ENCODE assay signal across 10 mouse cellular contexts in genomic region chr4:41774506-41774905, GRCm38 (mm10). TPM values are rescaled to one million over a fixed set of nuclear protein-coding genes. Genes with fewer than 3 reads are reported as not detected.
DNase-seq lines count a peak whose midpoint lies in the region; ATAC-seq and TF ChIP-seq lines count a peak whose summit lies in the region.
"Not testable (repeated sequence)": the region's sequence is repeated elsewhere in the genome, so short reads cannot be mapped to it uniquely, and the experiment has no call there.
"Had no signal": no experiment of that assay in that cellular context is flagged by ENCODE, and none has a peak within 500 bp of the region (broad histone marks: within the 10 kb centered on the region; RNA-seq: fewer than 3 reads in every experiment).

No protein-coding gene starts in this region.

- peak; percentile 54 for DNase-seq in intestine, embryonic 14.5 days (ENCODE audit: low spot score)
- DNase-seq in limb, embryonic 11.5 days (ENCODE audit: low spot score); liver, postnatal 0 days; midbrain, postnatal 0 days (ENCODE audit: low spot score): not testable (repeated sequence)

- not testable (repeated sequence) for ATAC-seq in forebrain, embryonic 13.5 days; heart, embryonic 15.5 days (replicated peaks; ENCODE audit: insufficient number of reproducible peaks, insufficient read depth, low FRiP score, low read depth); intestine, embryonic 14.5 days (replicated peaks; ENCODE audit: low FRiP score, low TSS enrichment, low read depth); limb, embryonic 11.5 days (ENCODE audit: insufficient number of reproducible peaks, low FRiP score, low TSS enrichment, low read depth); liver, postnatal 0 days; midbrain, postnatal 0 days (ENCODE audit: low FRiP score)

- peak overlapping the region; percentile 78 for H3K27ac ChIP-seq in brown adipose tissue, adult 24 weeks (replicated peaks; ENCODE audit: low read depth, low read length)
- H3K27ac ChIP-seq in forebrain, embryonic 13.5 days; intestine, embryonic 14.5 days (ENCODE audit: low read depth); limb, embryonic 11.5 days (replicated peaks; ENCODE audit: low read depth, low read length); liver, postnatal 0 days (ENCODE audit: low read depth): not testable (repeated sequence)
- peak overlapping the region; percentile 69 for H3K27ac ChIP-seq in heart, embryonic 15.5 days
- 0 out of 2 replicates have a peak overlapping the region, but pooled peaks have one; percentile 12 for H3K27ac ChIP-seq in midbrain, postnatal 0 days (ENCODE audit: low read depth, low read length)

- H3K9ac ChIP-seq in forebrain, embryonic 13.5 days; heart, embryonic 15.5 days; intestine, embryonic 14.5 days (ENCODE audit: low read length); limb, embryonic 11.5 days (ENCODE audit: low read length); liver, postnatal 0 days (replicated peaks); midbrain, postnatal 0 days (replicated peaks; ENCODE audit: low read length, poor library complexity, severe bottlenecking): not testable (repeated sequence)

- not testable (repeated sequence) for H3K9me3 ChIP-seq in forebrain, embryonic 13.5 days (replicated peaks); heart, embryonic 15.5 days (replicated peaks); intestine, embryonic 14.5 days (ENCODE audit: control insufficient read depth, low read length); limb, embryonic 11.5 days (ENCODE audit: control insufficient read depth, low read length); liver, postnatal 0 days (ENCODE audit: low read length); midbrain, postnatal 0 days (ENCODE audit: low read length)

- H3K36me3 ChIP-seq in forebrain, embryonic 13.5 days (ENCODE audit: poor library complexity, severe bottlenecking); heart, embryonic 15.5 days; intestine, embryonic 14.5 days (ENCODE audit: control insufficient read depth, insufficient read depth, low read length); limb, embryonic 11.5 days (ENCODE audit: control insufficient read depth, insufficient read depth, low read length); liver, postnatal 0 days (replicated peaks; ENCODE audit: insufficient read depth, low read length); midbrain, postnatal 0 days (ENCODE audit: insufficient read depth, low read length): not testable (repeated sequence)

- TF ChIP-seq EP300 in liver, postnatal 0 days (IDR thresholded peaks at IDR 0.05; ENCODE audit: low read depth) = not testable (repeated sequence)

- TF ChIP-seq CTCF in liver, postnatal 0 days (IDR thresholded peaks at IDR 0.05; ENCODE audit: low read depth); midbrain, postnatal 0 days (IDR thresholded peaks at IDR 0.05): not testable (repeated sequence)

- H3K4me1 ChIP-seq in brown adipose tissue, adult 24 weeks (ENCODE audit: control insufficient read depth, insufficient read depth, insufficient read length, low read length); forebrain, embryonic 13.5 days; heart, embryonic 15.5 days (replicated peaks); intestine, embryonic 14.5 days (replicated peaks; ENCODE audit: control insufficient read depth, insufficient read depth, low read length); limb, embryonic 11.5 days (ENCODE audit: control insufficient read depth, insufficient read depth, low read length); liver, postnatal 0 days (ENCODE audit: insufficient read depth); midbrain, postnatal 0 days (ENCODE audit: insufficient read depth, low read length): not testable (repeated sequence)

- peak overlapping the region; percentile 58 for H3K4me2 ChIP-seq in forebrain, embryonic 13.5 days
- H3K4me2 ChIP-seq in heart, embryonic 15.5 days = peak overlapping the region; percentile 62
- H3K4me2 ChIP-seq in intestine, embryonic 14.5 days (ENCODE audit: low read length) = peak overlapping the region; percentile 44
- not testable (repeated sequence) for H3K4me2 ChIP-seq in limb, embryonic 11.5 days (ENCODE audit: low read depth, severe bottlenecking)
- H3K4me2 ChIP-seq in liver, postnatal 0 days (ENCODE audit: low read depth, low read length) = peak overlapping the region; percentile 47; the same call in 1 of the 2 replicates
- peak overlapping the region; percentile 28 for H3K4me2 ChIP-seq in midbrain, postnatal 0 days (ENCODE audit: low read depth, low read length, poor library complexity, severe bottlenecking)

- H3K4me3 ChIP-seq in brown adipose tissue, adult 24 weeks (ENCODE audit: insufficient read depth, low read depth, low read length) = peak overlapping the region; percentile 18; the same call in 1 of the 2 replicates
- H3K4me3 ChIP-seq in forebrain, embryonic 13.5 days = peak overlapping the region; percentile 49
- H3K4me3 ChIP-seq in heart, embryonic 15.5 days = peak overlapping the region; percentile 52
- H3K4me3 ChIP-seq in intestine, embryonic 14.5 days (ENCODE audit: low read depth, low read length) = peak overlapping the region; percentile 36; the same call in 1 of the 2 replicates
- H3K4me3 ChIP-seq in limb, embryonic 11.5 days (ENCODE audit: low read depth, low read length) = 0 out of 2 replicates have a peak overlapping the region, but pooled peaks have one; percentile 5
- H3K4me3 ChIP-seq in liver, postnatal 0 days (ENCODE audit: low read depth, low read length) = peak overlapping the region; percentile 40; the same call in 1 of the 2 replicates
- peak overlapping the region; percentile 38 for H3K4me3 ChIP-seq in midbrain, postnatal 0 days (ENCODE audit: low read depth, low read length)

- not testable (repeated sequence) for H3K27me3 ChIP-seq in forebrain, embryonic 13.5 days; heart, embryonic 15.5 days; intestine, embryonic 14.5 days (replicated peaks; ENCODE audit: control insufficient read depth, insufficient read depth, low read length); limb, embryonic 11.5 days (ENCODE audit: control insufficient read depth, insufficient read depth, low read length); liver, postnatal 0 days (ENCODE audit: insufficient read depth, low read length); midbrain, postnatal 0 days (ENCODE audit: insufficient read depth, low read length)

- 60% methylated on average over 3 of the region's 3 CpGs for WGBS in forebrain, embryonic 13.5 days
- 72% methylated on average over 3 of the region's 3 CpGs for WGBS in heart, embryonic 15.5 days
- WGBS in intestine, embryonic 14.5 days = 69% methylated on average over 3 of the region's 3 CpGs
- WGBS in limb, embryonic 11.5 days = 61% methylated on average over 3 of the region's 3 CpGs
- 79% methylated on average over 3 of the region's 3 CpGs for WGBS in liver, postnatal 0 days (ENCODE audit: insufficient replicate concordance)
- 51% methylated on average over 3 of the region's 3 CpGs for WGBS in midbrain, postnatal 0 days

RNA-seq across cellular contexts. Expression of gene Ccl27a, which starts 0.5 kb away (rescaled TPM):
- 39.4 and 50.0 TPM in 2 replicates for polyA plus RNA-seq in brown adipose tissue, adult 24 weeks (2012; ENCODE audit: insufficient read depth, insufficient read length, missing spikeins)
- polyA plus RNA-seq in forebrain, embryonic 13.5 days (2015; fragmentation: Nextera tagmentation; extraction: Ambion mirVana) = 159 and 175 TPM in 2 replicates
- polyA plus RNA-seq in heart, embryonic 15.5 days (2015; fragmentation: Nextera tagmentation; extraction: Ambion mirVana) = 40.2 and 47.1 TPM in 2 replicates
- polyA plus RNA-seq in intestine, embryonic 14.5 days (2014; fragmentation: Nextera tagmentation; extraction: Ambion mirVana) = 35.0 and 39.3 TPM in 2 replicates
- polyA plus RNA-seq in limb, embryonic 11.5 days (2014; fragmentation: Nextera tagmentation; extraction: Ambion mirVana) = 29.9 and 40.0 TPM in 2 replicates
- polyA plus RNA-seq in liver, postnatal 0 days (2015; fragmentation: Nextera tagmentation; extraction: Ambion mirVana) = 10.1 and 11.7 TPM in 2 replicates
- total RNA-seq in midbrain, postnatal 0 days (2014; rRNA removed) = 191 and 237 TPM in 2 replicates
- 318 and 329 TPM in 2 replicates for polyA plus RNA-seq in midbrain, postnatal 0 days (2015; fragmentation: Nextera tagmentation; extraction: Ambion mirVana)
- polyA plus RNA-seq: G1E had no signal

RNA-seq across cellular contexts. Expression of gene Sigmar1, which starts 18.5 kb away (rescaled TPM):
- polyA plus RNA-seq in brown adipose tissue, adult 24 weeks (2012; ENCODE audit: insufficient read depth, insufficient read length, missing spikeins) = 44.1 and 48.4 TPM in 2 replicates
- 47.5 and 55.4 TPM in 2 replicates for polyA plus RNA-seq in forebrain, embryonic 13.5 days (2015; fragmentation: Nextera tagmentation; extraction: Ambion mirVana)
- 41.7 and 60.3 TPM in 2 replicates for polyA plus RNA-seq in heart, embryonic 15.5 days (2015; fragmentation: Nextera tagmentation; extraction: Ambion mirVana)
- 113 TPM in 2 replicates for polyA plus RNA-seq in intestine, embryonic 14.5 days (2014; fragmentation: Nextera tagmentation; extraction: Ambion mirVana)
- 73.5 and 83.4 TPM in 2 replicates for polyA plus RNA-seq in limb, embryonic 11.5 days (2014; fragmentation: Nextera tagmentation; extraction: Ambion mirVana)
- 73.2 and 77.7 TPM in 2 replicates for polyA plus RNA-seq in liver, postnatal 0 days (2015; fragmentation: Nextera tagmentation; extraction: Ambion mirVana)
- total RNA-seq in midbrain, postnatal 0 days (2014; rRNA removed) = 34.1 and 45.4 TPM in 2 replicates
- polyA plus RNA-seq in midbrain, postnatal 0 days (2015; fragmentation: Nextera tagmentation; extraction: Ambion mirVana) = 44.8 and 55.4 TPM in 2 replicates

RNA-seq across cellular contexts. Expression of gene Galt, which starts 19.5 kb away (rescaled TPM):
- 30.4 and 38.3 TPM in 2 replicates for polyA plus RNA-seq in brown adipose tissue, adult 24 weeks (2012; ENCODE audit: insufficient read depth, insufficient read length, missing spikeins)
- 16.2 and 17.5 TPM in 2 replicates for polyA plus RNA-seq in forebrain, embryonic 13.5 days (2015; fragmentation: Nextera tagmentation; extraction: Ambion mirVana)
- polyA plus RNA-seq in heart, embryonic 15.5 days (2015; fragmentation: Nextera tagmentation; extraction: Ambion mirVana) = 54.8 and 59.2 TPM in 2 replicates
- polyA plus RNA-seq in intestine, embryonic 14.5 days (2014; fragmentation: Nextera tagmentation; extraction: Ambion mirVana) = 44.8 and 47.7 TPM in 2 replicates
- polyA plus RNA-seq in limb, embryonic 11.5 days (2014; fragmentation: Nextera tagmentation; extraction: Ambion mirVana) = 40.6 and 42.6 TPM in 2 replicates
- 40.9 and 46.2 TPM in 2 replicates for polyA plus RNA-seq in liver, postnatal 0 days (2015; fragmentation: Nextera tagmentation; extraction: Ambion mirVana)
- total RNA-seq in midbrain, postnatal 0 days (2014; rRNA removed) = 53.7 and 68.1 TPM in 2 replicates
- polyA plus RNA-seq in midbrain, postnatal 0 days (2015; fragmentation: Nextera tagmentation; extraction: Ambion mirVana) = 54.0 and 60.0 TPM in 2 replicates

RNA-seq across cellular contexts. Expression of gene Arid3c, which starts 43.6 kb away (rescaled TPM):
- not detected in 2 replicates for polyA plus RNA-seq in brown adipose tissue, adult 24 weeks (2012; ENCODE audit: insufficient read depth, insufficient read length, missing spikeins)
- 0.26 TPM in 2 replicates for polyA plus RNA-seq in forebrain, embryonic 13.5 days (2015; fragmentation: Nextera tagmentation; extraction: Ambion mirVana)
- polyA plus RNA-seq in heart, embryonic 15.5 days (2015; fragmentation: Nextera tagmentation; extraction: Ambion mirVana) = not detected in 2 replicates
- not detected in 2 replicates for polyA plus RNA-seq in intestine, embryonic 14.5 days (2014; fragmentation: Nextera tagmentation; extraction: Ambion mirVana)
- not detected in 2 replicates for polyA plus RNA-seq in limb, embryonic 11.5 days (2014; fragmentation: Nextera tagmentation; extraction: Ambion mirVana)
- not detected in 2 replicates for polyA plus RNA-seq in liver, postnatal 0 days (2015; fragmentation: Nextera tagmentation; extraction: Ambion mirVana)
- 0.27 and 0.33 TPM in 2 replicates for total RNA-seq in midbrain, postnatal 0 days (2014; rRNA removed)
- 0.42 and 0.48 TPM in 2 replicates for polyA plus RNA-seq in midbrain, postnatal 0 days (2015; fragmentation: Nextera tagmentation; extraction: Ambion mirVana)
- total RNA-seq: adrenal gland, postnatal 4 days; G1E had no signal
- polyA plus RNA-seq: G1E; gonadal fat pad, adult 2 months had no signal

RNA-seq across cellular contexts. Expression of gene Dctn3, which starts 51.5 kb away (rescaled TPM):
- 111 and 118 TPM in 2 replicates for polyA plus RNA-seq in brown adipose tissue, adult 24 weeks (2012; ENCODE audit: insufficient read depth, insufficient read length, missing spikeins)
- polyA plus RNA-seq in forebrain, embryonic 13.5 days (2015; fragmentation: Nextera tagmentation; extraction: Ambion mirVana) = 259 and 262 TPM in 2 replicates
- 122 and 125 TPM in 2 replicates for polyA plus RNA-seq in heart, embryonic 15.5 days (2015; fragmentation: Nextera tagmentation; extraction: Ambion mirVana)
- polyA plus RNA-seq in intestine, embryonic 14.5 days (2014; fragmentation: Nextera tagmentation; extraction: Ambion mirVana) = 123 and 124 TPM in 2 replicates
- polyA plus RNA-seq in limb, embryonic 11.5 days (2014; fragmentation: Nextera tagmentation; extraction: Ambion mirVana) = 94.3 and 104 TPM in 2 replicates
- polyA plus RNA-seq in liver, postnatal 0 days (2015; fragmentation: Nextera tagmentation; extraction: Ambion mirVana) = 64.0 and 65.2 TPM in 2 replicates
- 122 and 150 TPM in 2 replicates for total RNA-seq in midbrain, postnatal 0 days (2014; rRNA removed)
- polyA plus RNA-seq in midbrain, postnatal 0 days (2015; fragmentation: Nextera tagmentation; extraction: Ambion mirVana) = 308 and 345 TPM in 2 replicates
